Mouse (Mus musculus) heart, adult 2 months (tissue): ENCODE measurements around the gene Ccdc167.

Experiments
- CTCF ChIP-seq: fragments of 200-600 bp; IDR thresholded peaks from 2 replicates; pipeline ENCODE4 v1.8.1; 2022; ENCODE audit warnings: antibody characterized with exemption, mild to moderate bottlenecking, moderate library complexity
- EP300 ChIP-seq: fragments of 200-500 bp; IDR thresholded peaks from 2 replicates; pipeline ENCODE4 v1.6.1; 2011; ENCODE audit warnings: low read depth, low read length, control low read depth; ENCODE audit not compliant: insufficient read depth
- POLR2A ChIP-seq: fragments of 200-500 bp; IDR thresholded peaks from 2 replicates; pipeline ENCODE4 v1.6.1; 2011; ENCODE audit warnings: mild to moderate bottlenecking, low read depth, low read length, control low read depth; ENCODE audit not compliant: insufficient read depth

GRCm38 (mm10) chr17:29671021-29671420, 45.8 kb downstream of the Ccdc167 start:
- TF ChIP-seq POLR2A = no peak
- no peak for TF ChIP-seq EP300
- no peak for TF ChIP-seq CTCF
